Mouse (Mus musculus) MN1 (cell line): ENCODE results near the gene Acot2.
"Not testable (repeated sequence)": the region's sequence is repeated elsewhere in the genome, so short reads cannot be mapped to it uniquely, and the experiment has no call there.

Experiments
- DNase-seq: peaks from one replicate; pipeline ENCODE4 v3.0.0-alpha.2; 2016; ENCODE audit warnings: low spot score

The Acot2 gene

GRCm38 (mm10) chr12:84038241-84038640, 50.6 kb downstream of the Acot2 start, which contains the start of gene Acot4:
Gene Acot4 (plus strand): TSS chr12:84038379.
- not testable (repeated sequence) for DNase-seq

- DNase-seq, result not testable (repeated sequence)
These were observed 51.0 kb downstream of the Acot2 start, which contains the start of gene Gm49366 for GRCm38 (mm10) chr12:84038691-84039111. Gene Gm49366 (plus strand): TSS chr12:84038935.

GRCm38 (mm10) chr12:84042248-84042647, 54.6 kb downstream of the Acot2 start:
- no peak for DNase-seq
